Mouse (Mus musculus) midbrain, embryonic 15.5 days (tissue): ENCODE measurements at regions not wholly inside any gene's neighbourhood (a gene's known extent, or its start where the extent isn't known, plus 50 kb on each side); places are given as distances from the start of the nearest gene placed in this dataset.

ENCODE experiments used
- ATAC-seq: fragments of 200-750 bp; cut with Nextera tagmentation; replicated peaks from 2 replicates; pipeline ENCODE4 v1.8.0; 2017; ENCODE audit warnings: moderate TSS enrichment
- H3K27ac ChIP-seq: fragments of 300-500 bp; sonication (generic); 2 replicates; pipeline ENCODE4 v1.5.1; 2015; ENCODE audit warnings: mild to moderate bottlenecking, inconsistent platforms
- H3K27me3 ChIP-seq: fragments of 300-500 bp; sonication (generic); replicated peaks from 2 replicates; pipeline ENCODE4 v1.6.1; 2015; ENCODE audit warnings: inconsistent platforms
- H3K36me3 ChIP-seq: fragments of 300-500 bp; sonication (generic); replicated peaks from 2 replicates; pipeline ENCODE4 v1.6.1; 2015; ENCODE audit warnings: inconsistent platforms
- H3K4me1 ChIP-seq: fragments of 300-500 bp; sonication (generic); 2 replicates; pipeline ENCODE4 v1.6.1; 2015; ENCODE audit warnings: inconsistent platforms
- H3K4me2 ChIP-seq: fragments of 300-500 bp; sonication (generic); 2 replicates; pipeline ENCODE4 v1.6.1; 2015; ENCODE audit warnings: inconsistent platforms, mild to moderate bottlenecking, moderate library complexity
- H3K4me3 ChIP-seq: fragments of 300-500 bp; sonication (generic); 2 replicates; pipeline ENCODE4 v1.5.1; 2015; ENCODE audit warnings: mild to moderate bottlenecking, inconsistent platforms
- H3K9ac ChIP-seq: fragments of 300-500 bp; sonication (generic); 2 replicates; pipeline ENCODE4 v1.6.1; 2015; ENCODE audit warnings: mild to moderate bottlenecking, inconsistent platforms
- H3K9me3 ChIP-seq: fragments of 300-500 bp; sonication (generic); 2 replicates; pipeline ENCODE4 v1.6.1; 2016; ENCODE audit warnings: inconsistent platforms
- WGBS: fragments of 180-500 bp; shearing (Covaris S2); methylation state at CpG from one replicate; pipeline ENCODE4 v1.1.7; 2015; ENCODE audit warnings: mixed read lengths; 5-methylcytosine and 5-hydroxymethylcytosine counted together

- no peak overlapping the region for H3K4me2 ChIP-seq
- H3K9me3 ChIP-seq = no peaks in the 10 kb centered on the region
- H3K27me3 ChIP-seq = no peaks in the 10 kb centered on the region
- no peak overlapping the region for H3K9ac ChIP-seq
- WGBS = 30% methylated on average over 4 of the region's 4 CpGs
- no peaks in the 10 kb centered on the region for H3K4me1 ChIP-seq
- no peak; the same call in 1 of the 2 replicates for ATAC-seq
- H3K4me3 ChIP-seq = no peak overlapping the region
- H3K27ac ChIP-seq = no peak overlapping the region
- H3K36me3 ChIP-seq = no peaks in the 10 kb centered on the region
Measured at GRCm38 (mm10) chr12:16041129-16041528, 224.4 kb upstream of the Trib2 start.

- no peak for ATAC-seq
- no peaks in the 10 kb centered on the region for H3K36me3 ChIP-seq
Measured at GRCm38 (mm10) chr12:16035551-16035950, 218.8 kb upstream of the Trib2 start.

GRCm38 (mm10) chr12:16034691-16035515 is 218.2 kb upstream of the Trib2 start:
- no peaks in the 10 kb centered on the region for H3K27me3 ChIP-seq
- no peaks in the 10 kb centered on the region for H3K36me3 ChIP-seq
- ATAC-seq = no peak
- no peaks in the 10 kb centered on the region for H3K4me1 ChIP-seq
- H3K4me3 ChIP-seq = no peak overlapping the region
- H3K9me3 ChIP-seq = no peaks in the 10 kb centered on the region
- no peak overlapping the region for H3K27ac ChIP-seq
- no peak overlapping the region for H3K4me2 ChIP-seq
- H3K9ac ChIP-seq = no peak overlapping the region

More at GRCm38 (mm10) chr12:16035551-16035950, 218.8 kb upstream of the Trib2 start:
- Histone ChIP-seq H3K4me2 (no peak overlapping the region), H3K4me3 (no peak overlapping the region), H3K27me3 (no peaks in the 10 kb centered on the region), H3K9ac (no peak overlapping the region), H3K27ac (no peak overlapping the region), H3K9me3 (no peaks in the 10 kb centered on the region), H3K4me1 (no peaks in the 10 kb centered on the region)
- 36% methylated on average over 2 of the region's 2 CpGs for WGBS

- H3K4me2 ChIP-seq = no peak overlapping the region
- 24% methylated on average over 1 of the region's 1 CpGs for WGBS
- H3K4me3 ChIP-seq = no peak overlapping the region
- no peaks in the 10 kb centered on the region for H3K9me3 ChIP-seq
- H3K36me3 ChIP-seq = no peaks in the 10 kb centered on the region
- H3K27me3 ChIP-seq = no peaks in the 10 kb centered on the region
- H3K27ac ChIP-seq = no peak overlapping the region
- H3K4me1 ChIP-seq = no peaks in the 10 kb centered on the region
- ATAC-seq = no peak
- no peak overlapping the region for H3K9ac ChIP-seq
Measured at GRCm38 (mm10) chr12:16026654-16027053, 209.9 kb upstream of the Trib2 start.

GRCm38 (mm10) chr12:16023273-16023672 is 206.6 kb upstream of the Trib2 start:
- Histone ChIP-seq H3K27me3 (no peaks in the 10 kb centered on the region), H3K4me2 (no peak overlapping the region), H3K36me3 (no peaks in the 10 kb centered on the region), H3K9ac (no peak overlapping the region), H3K27ac (no peak overlapping the region), H3K4me1 (no peaks in the 10 kb centered on the region), H3K4me3 (no peak overlapping the region), H3K9me3 (no peaks in the 10 kb centered on the region)
- ATAC-seq = no peak
- 85% methylated on average over 7 of the region's 7 CpGs for WGBS

GRCm38 (mm10) chr12:16021202-16021821 is 204.6 kb upstream of the Trib2 start:
- H3K4me3 ChIP-seq = no peak overlapping the region
- H3K27me3 ChIP-seq = no peaks in the 10 kb centered on the region
- H3K4me1 ChIP-seq = no peaks in the 10 kb centered on the region
- no peaks in the 10 kb centered on the region for H3K36me3 ChIP-seq
- ATAC-seq = no peak
- H3K4me2 ChIP-seq = no peak overlapping the region
- no peak overlapping the region for H3K27ac ChIP-seq
- H3K9ac ChIP-seq = no peak overlapping the region
- 81% methylated on average over 1 of the region's 1 CpGs for WGBS
- no peaks in the 10 kb centered on the region for H3K9me3 ChIP-seq

- H3K36me3 ChIP-seq = no peaks in the 10 kb centered on the region
- WGBS = 97% methylated on average over 4 of the region's 4 CpGs
- no peaks in the 10 kb centered on the region for H3K9me3 ChIP-seq
- H3K4me2 ChIP-seq = no peak overlapping the region
- no peaks in the 10 kb centered on the region for H3K27me3 ChIP-seq
- no peak overlapping the region for H3K4me3 ChIP-seq
- no peak overlapping the region for H3K9ac ChIP-seq
- H3K27ac ChIP-seq = no peak overlapping the region
- no peaks in the 10 kb centered on the region for H3K4me1 ChIP-seq
- ATAC-seq = no peak
Measured at GRCm38 (mm10) chr12:16018237-16018636, 201.5 kb upstream of the Trib2 start.

- Histone ChIP-seq H3K27me3 (no peaks in the 10 kb centered on the region), H3K36me3 (no peaks in the 10 kb centered on the region), H3K27ac (no peak overlapping the region), H3K9me3 (no peaks in the 10 kb centered on the region), H3K4me3 (no peak overlapping the region), H3K9ac (no peak overlapping the region), H3K4me1 (no peaks in the 10 kb centered on the region; the same call in 1 of the 2 replicates), H3K4me2 (no peak overlapping the region)
- 92% methylated on average over 1 of the region's 1 CpGs for WGBS
- ATAC-seq = no peak
Measured at GRCm38 (mm10) chr12:16016621-16017020, 199.9 kb upstream of the Trib2 start.

- ATAC-seq = no peak
- 91% methylated on average over 8 of the region's 8 CpGs for WGBS
Measured at GRCm38 (mm10) chr12:16015596-16015995, 198.9 kb upstream of the Trib2 start.

GRCm38 (mm10) chr12:16014679-16015078 is 198.0 kb upstream of the Trib2 start:
- Histone ChIP-seq H3K27me3 (no peaks in the 10 kb centered on the region), H3K36me3 (no peaks in the 10 kb centered on the region), H3K27ac (no peak overlapping the region), H3K4me2 (no peak overlapping the region), H3K4me3 (no peak overlapping the region), H3K4me1 (no peaks in the 10 kb centered on the region; the same call in 1 of the 2 replicates), H3K9ac (no peak overlapping the region), H3K9me3 (no peaks in the 10 kb centered on the region)
- WGBS = 92% methylated on average over 1 of the region's 1 CpGs
- ATAC-seq = no peak

More at GRCm38 (mm10) chr12:16015596-16015995, 198.9 kb upstream of the Trib2 start:
- Histone ChIP-seq H3K9me3 (no peaks in the 10 kb centered on the region), H3K4me2 (no peak overlapping the region), H3K27ac (no peak overlapping the region), H3K36me3 (no peaks in the 10 kb centered on the region), H3K4me1 (no peaks in the 10 kb centered on the region; the same call in 1 of the 2 replicates), H3K9ac (no peak overlapping the region), H3K4me3 (no peak overlapping the region), H3K27me3 (no peaks in the 10 kb centered on the region)

- Histone ChIP-seq H3K9me3 (no peaks in the 10 kb centered on the region), H3K9ac (no peak overlapping the region), H3K4me1 (peaks cover 3% of the 10 kb centered on the region; the same call in 1 of the 2 replicates), H3K4me3 (no peak overlapping the region), H3K27me3 (no peaks in the 10 kb centered on the region), H3K27ac (no peak overlapping the region), H3K36me3 (no peaks in the 10 kb centered on the region), H3K4me2 (no peak overlapping the region)
- 89% methylated on average over 6 of the region's 6 CpGs for WGBS
- ATAC-seq = no peak
Measured at GRCm38 (mm10) chr12:16013861-16014630, 197.3 kb upstream of the Trib2 start.

- no peak overlapping the region for H3K4me2 ChIP-seq
- 80% methylated on average over 2 of the region's 2 CpGs for WGBS
- H3K9ac ChIP-seq = no peak overlapping the region
- H3K4me3 ChIP-seq = no peak overlapping the region
- no peaks in the 10 kb centered on the region for H3K27me3 ChIP-seq
- H3K9me3 ChIP-seq = no peaks in the 10 kb centered on the region
- H3K27ac ChIP-seq = no peak overlapping the region
- H3K36me3 ChIP-seq = no peaks in the 10 kb centered on the region
- peaks cover 3% of the 10 kb centered on the region; the same call in 1 of the 2 replicates for H3K4me1 ChIP-seq
- ATAC-seq = no peak
Measured at GRCm38 (mm10) chr12:16013354-16013753, 196.6 kb upstream of the Trib2 start.
